Mouse (Mus musculus) R1 (cell line): Measurements from ENCODE around the gene AI467606.

ENCODE experiments used
- DNase-seq: peaks from one replicate; pipeline ENCODE4 v3.0.0-alpha.2; 2018; ENCODE audit warnings: low read depth, low spot score

The AI467606 gene

GRCm38 (mm10) chr7:127121061-127121910 lies 30.1 kb downstream of the AI467606 start:
- DNase-seq, result peak; percentile 82

- peak; percentile 68 for DNase-seq
These were observed 30.7 kb downstream of the AI467606 start, which contains the start of gene Qprt for GRCm38 (mm10) chr7:127121911-127122270. Gene Qprt (minus strand): TSS chr7:127122226.

GRCm38 (mm10) chr7:127129638-127130037 lies 38.5 kb downstream of the AI467606 start:
- DNase-seq, result peak; percentile 71

GRCm38 (mm10) chr7:127133125-127133524 lies 42.0 kb downstream of the AI467606 start:
- DNase-seq, result peak; percentile 50

- DNase-seq, result no peak
These were observed 43.8 kb downstream of the AI467606 start for GRCm38 (mm10) chr7:127134821-127135447.

GRCm38 (mm10) chr7:127136181-127137071 lies 45.3 kb downstream of the AI467606 start:
- DNase-seq, result no peak

GRCm38 (mm10) chr7:127137262-127138017 lies 46.3 kb downstream of the AI467606 start, which contains the start of gene Spn:
Gene Spn (minus strand): TSS chr7:127137823.
- DNase-seq, result no peak

- no peak for DNase-seq
These were observed 47.9 kb downstream of the AI467606 start for GRCm38 (mm10) chr7:127139100-127139499.

- DNase-seq, result no peak
These were observed 48.4 kb downstream of the AI467606 start for GRCm38 (mm10) chr7:127139562-127139961.

- DNase-seq, result peak; percentile 69
These were observed 49.7 kb downstream of the AI467606 start for GRCm38 (mm10) chr7:127140623-127141404.

GRCm38 (mm10) chr7:127142214-127142613 lies 51.1 kb downstream of the AI467606 start:
- no peak for DNase-seq

- no peak for DNase-seq
These were observed 51.5 kb downstream of the AI467606 start for GRCm38 (mm10) chr7:127142666-127143065.
